Mouse (Mus musculus) liver, adult 2 months (tissue): ENCODE measurements around the gene Entr1. TPM values are rescaled to one million over a fixed set of nuclear protein-coding genes. Genes with fewer than 3 reads are reported as not detected.

ENCODE experiments used
- DNase-seq: peaks from one replicate; pipeline ENCODE4 v3.0.0-alpha.2; 2011; ENCODE audit warnings: low read depth, low spot score; ENCODE audit errors: extremely low read depth
- H3K27ac ChIP-seq: fragments of 200-500 bp; replicated peaks from 2 replicates; pipeline ENCODE4 v1.5.1; 2012; ENCODE audit warnings: low read depth, mild to moderate bottlenecking, control low read depth, inconsistent platforms, low read length; ENCODE audit not compliant: insufficient read depth
- H3K27me3 ChIP-seq: fragments of 200-500 bp; 2 replicates; pipeline ENCODE4 v1.6.1; 2012; ENCODE audit warnings: mild to moderate bottlenecking, moderate library complexity, low read length, inconsistent platforms; ENCODE audit not compliant: control insufficient read depth, insufficient read depth
- H3K36me3 ChIP-seq: fragments of 200-500 bp; 2 replicates; pipeline ENCODE4 v1.6.1; 2012; ENCODE audit warnings: low read length, inconsistent platforms; ENCODE audit not compliant: control insufficient read depth, insufficient read depth
- H3K4me1 ChIP-seq: fragments of 200-500 bp; 2 replicates; pipeline ENCODE4 v1.6.1; 2011; ENCODE audit warnings: low read length; ENCODE audit not compliant: control insufficient read depth, insufficient read depth
- H3K4me3 ChIP-seq: fragments of 200-500 bp; 2 replicates; pipeline ENCODE4 v1.5.1; 2011; ENCODE audit warnings: low read depth, mild to moderate bottlenecking, control low read depth, low read length, moderate library complexity; ENCODE audit not compliant: insufficient read depth
- H3K79me2 ChIP-seq: fragments of 200-500 bp; 2 replicates; pipeline ENCODE4 v1.6.1; 2012; ENCODE audit warnings: inconsistent platforms, mild to moderate bottlenecking, low read length, moderate library complexity; ENCODE audit not compliant: control insufficient read depth, insufficient read depth
- H3K9ac ChIP-seq: fragments of 200-500 bp; 2 replicates; pipeline ENCODE4 v1.6.1; 2012; ENCODE audit warnings: low read depth, mild to moderate bottlenecking, control low read depth, inconsistent platforms, low read length
- CTCF ChIP-seq: fragments of 200-500 bp; IDR thresholded peaks from 2 replicates; pipeline ENCODE4 v1.5.1; 2011; ENCODE audit warnings: low read depth, low read length, control low read depth
- POLR2A ChIP-seq: fragments of 200-500 bp; IDR thresholded peaks from 2 replicates; pipeline ENCODE4 v1.6.1; 2011; ENCODE audit warnings: low read length, control low read depth; ENCODE audit not compliant: insufficient read depth; ENCODE audit errors: extremely low read depth
- WGBS: fragments of 180-500 bp; shearing (Covaris S2); methylation state at CpG from one replicate; pipeline ENCODE4 v1.1.7; 2018; 5-methylcytosine and 5-hydroxymethylcytosine counted together
- polyA plus RNA-seq: library from polyadenylated mRNA; depleted of rRNA; stranded (reverse); fragments of >200 nt; gene quantifications from 2 replicates; pipeline ENCODE4 v1.2.3, GENCODE M21; 2012
- total RNA-seq: library from RNA; depleted of rRNA; stranded (reverse); fragments of >200 nt; gene quantifications from 2 replicates; pipeline ENCODE4 v1.2.3, GENCODE M21; 2014

Entr1 gene
- total and polyA plus RNA-seq, 2 experiments: 32.8 to 45.0 TPM

- Histone ChIP-seq H3K36me3 (peaks cover 22% of the 10 kb centered on the region), H3K4me1 (peaks cover 14% of the 10 kb centered on the region), H3K27ac (no peak overlapping the region), H3K4me3 (no peak overlapping the region), H3K9ac (no peak overlapping the region), H3K79me2 (0 out of 2 replicates have a peak, but pooled peaks cover 4% of the 10 kb centered on the region), H3K27me3 (no peaks in the 10 kb centered on the region)
- no peak for DNase-seq
- no peak for TF ChIP-seq CTCF
- no peak for TF ChIP-seq POLR2A
- WGBS: 90% methylated on average over 5 of the region's 5 CpGs
These were observed 11.2 kb upstream of the Entr1 start for GRCm38 (mm10) chr2:26400296-26400695.

DNA sequence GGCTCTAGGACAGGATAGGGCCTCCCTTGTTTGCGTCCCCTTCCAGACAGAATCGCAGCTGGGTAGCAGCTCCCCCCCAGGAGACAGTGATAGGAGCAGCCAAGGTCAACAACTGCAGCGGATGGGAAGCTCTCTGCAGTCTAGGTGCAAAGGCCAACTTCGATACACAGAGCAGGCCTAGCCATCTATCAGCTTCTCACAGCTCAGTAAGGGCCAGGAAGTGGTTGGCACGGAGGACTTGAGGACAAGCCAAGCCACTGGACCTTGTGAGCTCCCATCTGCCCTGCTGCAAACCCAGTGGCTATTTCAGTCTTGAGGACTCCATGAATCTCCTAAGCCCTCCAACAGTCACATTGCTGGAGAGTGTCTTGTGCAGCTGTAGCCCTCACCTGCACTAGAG lies 10.5 kb upstream of the Entr1 start:
- DNase-seq: peak; percentile 96
- WGBS: 12% methylated on average over 5 of the region's 5 CpGs

DNA sequence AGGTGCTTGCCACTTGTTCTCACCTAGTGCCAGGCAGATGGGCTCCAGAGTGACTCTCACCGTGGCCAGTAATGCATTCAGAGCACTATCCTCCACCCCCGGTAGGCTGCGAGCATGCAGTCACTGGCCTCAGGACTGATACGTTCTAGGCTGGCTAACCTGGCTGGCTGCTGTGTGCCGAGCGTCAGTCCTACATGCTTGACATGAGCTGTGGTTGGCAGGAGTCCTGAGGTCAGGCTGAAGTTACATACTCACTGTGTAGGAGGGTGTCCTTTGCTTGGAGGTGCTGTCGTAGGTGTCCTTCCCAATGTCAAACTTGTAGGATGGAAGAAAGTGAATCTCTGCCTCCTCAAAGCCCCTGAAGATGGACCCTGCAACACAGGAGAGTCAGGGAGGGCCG lies 9.9 kb upstream of the Entr1 start:
- Histone ChIP-seq H3K4me1 (peaks cover 14% of the 10 kb centered on the region), H3K4me3 (no peak overlapping the region), H3K36me3 (peaks cover 30% of the 10 kb centered on the region), H3K27me3 (no peaks in the 10 kb centered on the region), H3K79me2 (no peaks in the 10 kb centered on the region), H3K9ac (no peak overlapping the region), H3K27ac (peak overlapping the region; percentile 49)
- WGBS: 29% methylated on average over 8 of the region's 8 CpGs
- peak; percentile 76 for DNase-seq
- TF ChIP-seq CTCF: 0 out of 2 replicates have a peak, but pooled peaks have one; percentile 5
- no peak for TF ChIP-seq POLR2A

More for the DNA sequence above, 10.5 kb upstream of the Entr1 start:
- Histone ChIP-seq H3K79me2 (0 out of 2 replicates have a peak, but pooled peaks cover 1% of the 10 kb centered on the region), H3K4me1 (peaks cover 14% of the 10 kb centered on the region), H3K36me3 (peaks cover 27% of the 10 kb centered on the region), H3K9ac (no peak overlapping the region), H3K27me3 (no peaks in the 10 kb centered on the region), H3K27ac (peak overlapping the region; percentile 49), H3K4me3 (no peak overlapping the region)
- TF ChIP-seq CTCF: no peak
- no peak for TF ChIP-seq POLR2A

- WGBS: 90% methylated on average over 6 of the region's 6 CpGs
- peaks cover 27% of the 10 kb centered on the region for H3K36me3 ChIP-seq
- no peak for DNase-seq
These were observed 2.5 kb upstream of the Entr1 start for GRCm38 (mm10) chr2:26391617-26392016.

DNA sequence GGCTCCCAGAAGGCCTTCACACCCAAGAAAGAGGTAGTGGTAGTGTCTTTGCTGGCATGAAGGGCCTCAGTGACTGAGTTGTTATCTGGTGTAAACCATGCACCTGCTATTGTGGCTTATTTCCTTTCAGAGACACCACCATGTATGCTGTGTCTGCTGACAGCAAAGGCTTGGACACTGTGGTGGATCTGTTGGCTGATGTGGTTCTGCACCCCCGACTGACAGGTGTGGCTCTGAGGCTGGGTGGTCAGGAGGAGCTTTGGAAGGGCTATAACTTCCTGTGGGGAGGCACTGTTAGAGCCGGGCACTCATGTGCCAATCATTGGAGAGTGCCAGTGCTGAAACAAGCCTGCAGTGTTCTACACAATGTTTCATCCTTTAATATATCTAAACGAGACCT lies 1.8 kb upstream of the Entr1 start:
- TF ChIP-seq POLR2A: no peak
- TF ChIP-seq CTCF: no peak
- Histone ChIP-seq H3K27me3 (no peaks in the 10 kb centered on the region), H3K36me3 (peaks cover 25% of the 10 kb centered on the region), H3K79me2 (peaks cover 13% of the 10 kb centered on the region; the same call in 1 of the 2 replicates), H3K9ac (no peak overlapping the region), H3K4me3 (no peak overlapping the region), H3K4me1 (peaks cover 8% of the 10 kb centered on the region), H3K27ac (no peak overlapping the region)
- no peak for DNase-seq
- WGBS: 75% methylated on average over 3 of the region's 3 CpGs

More at GRCm38 (mm10) chr2:26391617-26392016, 2.5 kb upstream of the Entr1 start:
- peaks cover 8% of the 10 kb centered on the region for H3K4me1 ChIP-seq
- H3K79me2 ChIP-seq: peaks cover 13% of the 10 kb centered on the region; the same call in 1 of the 2 replicates
- no peak overlapping the region for H3K27ac ChIP-seq
- H3K4me3 ChIP-seq: no peak overlapping the region
- no peaks in the 10 kb centered on the region for H3K27me3 ChIP-seq
- H3K9ac ChIP-seq: no peak overlapping the region
- TF ChIP-seq POLR2A (no peak), CTCF (no peak)

GRCm38 (mm10) chr2:26388682-26389153 lies 398 bp downstream of the Entr1 start:
- Histone ChIP-seq H3K27ac (no peak overlapping the region), H3K79me2 (peaks cover 13% of the 10 kb centered on the region; the same call in 1 of the 2 replicates), H3K9ac (peak overlapping the region; percentile 92), H3K4me3 (peak overlapping the region; percentile 73), H3K36me3 (peaks cover 22% of the 10 kb centered on the region), H3K27me3 (no peaks in the 10 kb centered on the region), H3K4me1 (peaks cover 8% of the 10 kb centered on the region)
- no peak for DNase-seq
- TF ChIP-seq POLR2A: no peak
- no peak for TF ChIP-seq CTCF
- 1% methylated on average over 42 of the region's 45 CpGs for WGBS
